Mouse (Mus musculus) inflammation-experienced regulatory T-cells, adult 16 weeks (primary cell): Measurements from ENCODE around the gene Pclo. TPM values are rescaled to one million over a fixed set of nuclear protein-coding genes. Genes with fewer than 3 reads are reported as not detected.

Source experiments
- polyA plus RNA-seq: library from polyadenylated mRNA; unstranded; fragments of 100-300 nt; shearing (Covaris generic); gene quantifications from one replicate; pipeline ENCODE4 v1.2.1, GENCODE M21; 2017

The Pclo gene
- polyA plus RNA-seq, result 0.04 TPM

GRCm38 (mm10) chr5:14514631-14515523, at the start of gene Pclo:
Gene Pclo, plus strand, starts transcription at chr5:14514918.

